Mouse (Mus musculus) intestine, embryonic 15.5 days (tissue): Measurements from ENCODE around the gene Tsga10. TPM values are rescaled to one million over a fixed set of nuclear protein-coding genes. Genes with fewer than 3 reads are reported as not detected.
"Not testable (repeated sequence)": the region's sequence is repeated elsewhere in the genome, so short reads cannot be mapped to it uniquely, and the experiment has no call there.

Experiments used
- ATAC-seq: fragments of 200-750 bp; cut with Nextera tagmentation; 2 replicates; pipeline ENCODE4 v1.8.0; 2017; ENCODE audit warnings: moderate TSS enrichment, moderate library complexity
- H3K27ac ChIP-seq: fragments of 300-500 bp; sonication (generic); 2 replicates; pipeline ENCODE4 v1.5.1; 2015; ENCODE audit warnings: mild to moderate bottlenecking, inconsistent platforms
- H3K27me3 ChIP-seq: fragments of 300-500 bp; sonication (generic); replicated peaks from 2 replicates; pipeline ENCODE4 v1.6.1; 2015; ENCODE audit warnings: inconsistent platforms
- H3K36me3 ChIP-seq: fragments of 300-500 bp; sonication (generic); 2 replicates; pipeline ENCODE4 v1.6.1; 2015; ENCODE audit warnings: inconsistent platforms
- H3K4me1 ChIP-seq: fragments of 300-500 bp; sonication (generic); replicated peaks from 2 replicates; pipeline ENCODE4 v1.6.1; 2015; ENCODE audit warnings: inconsistent platforms
- H3K4me2 ChIP-seq: fragments of 300-500 bp; sonication (generic); replicated peaks from 2 replicates; pipeline ENCODE4 v1.6.1; 2015; ENCODE audit warnings: mild to moderate bottlenecking, inconsistent platforms
- H3K4me3 ChIP-seq: fragments of 300-500 bp; sonication (generic); replicated peaks from 2 replicates; pipeline ENCODE4 v1.5.1; 2015; ENCODE audit warnings: inconsistent platforms
- H3K9ac ChIP-seq: fragments of 300-500 bp; sonication (generic); 2 replicates; pipeline ENCODE4 v1.6.1; 2015; ENCODE audit warnings: inconsistent platforms
- H3K9me3 ChIP-seq: fragments of 300-500 bp; sonication (generic); 2 replicates; pipeline ENCODE4 v1.6.1; 2016; ENCODE audit warnings: inconsistent platforms
- WGBS: fragments of 180-500 bp; shearing (Covaris S2); methylation state at CpG from one replicate; pipeline ENCODE4 v1.1.7; 2015; 5-methylcytosine and 5-hydroxymethylcytosine counted together
- polyA plus RNA-seq: library from polyadenylated mRNA; unstranded; fragments of >200 nt; fragmentation: Nextera tagmentation; extraction: Ambion mirVana; gene quantifications from 2 replicates; pipeline ENCODE4 v1.2.1, GENCODE M21; 2015

The Tsga10 gene
- polyA plus RNA-seq, 1 experiment from 2014 or later, result 4.5 TPM

GRCm38 (mm10) chr1:37831681-37832080 is 34.5 kb downstream of the Tsga10 start:
- WGBS, result 59% methylated on average over 2 of the region's 2 CpGs

DNA sequence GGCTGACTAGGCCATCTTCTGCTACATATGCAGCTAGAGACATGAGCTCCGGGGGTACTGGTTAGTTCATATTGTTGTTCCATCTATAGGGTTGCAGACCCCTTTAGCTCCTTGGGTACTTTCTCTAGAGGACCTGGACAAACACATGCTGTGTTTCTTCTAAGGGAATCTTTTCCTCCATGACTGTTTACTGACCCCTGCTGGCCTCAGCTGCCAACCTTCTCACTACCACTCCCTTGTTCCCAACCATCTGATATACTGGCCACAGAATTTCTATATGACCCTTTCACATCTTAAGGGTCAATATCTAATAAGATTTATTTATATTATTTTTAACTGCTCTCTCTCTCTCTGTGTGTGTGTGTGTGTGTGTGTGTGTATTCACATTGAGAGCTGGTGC is 63.9 kb downstream of the Tsga10 start:
- not testable (repeated sequence) for H3K4me2 ChIP-seq
- 96% methylated on average over 1 of the region's 1 CpGs for WGBS

More at GRCm38 (mm10) chr1:37831681-37832080, 34.5 kb downstream of the Tsga10 start:
- H3K4me3 ChIP-seq, result no peak overlapping the region
- H3K9me3 ChIP-seq, result no peaks in the 10 kb centered on the region
- H3K4me2 ChIP-seq, result no peak overlapping the region
- no peaks in the 10 kb centered on the region for H3K36me3 ChIP-seq
- no peak overlapping the region for H3K9ac ChIP-seq
- no peaks in the 10 kb centered on the region for H3K27me3 ChIP-seq
- ATAC-seq, result no peak
- H3K4me1 ChIP-seq, result no peaks in the 10 kb centered on the region
- H3K27ac ChIP-seq, result no peak overlapping the region

GRCm38 (mm10) chr1:37800298-37800697 is 65.9 kb downstream of the Tsga10 start:
- ATAC-seq, result no peak

More for the DNA sequence above, 63.9 kb downstream of the Tsga10 start:
- not testable (repeated sequence) for H3K9ac ChIP-seq, H3K4me3 ChIP-seq, H3K9me3 ChIP-seq, H3K27me3 ChIP-seq, H3K4me1 ChIP-seq, H3K36me3 ChIP-seq, ATAC-seq, H3K27ac ChIP-seq

DNA sequence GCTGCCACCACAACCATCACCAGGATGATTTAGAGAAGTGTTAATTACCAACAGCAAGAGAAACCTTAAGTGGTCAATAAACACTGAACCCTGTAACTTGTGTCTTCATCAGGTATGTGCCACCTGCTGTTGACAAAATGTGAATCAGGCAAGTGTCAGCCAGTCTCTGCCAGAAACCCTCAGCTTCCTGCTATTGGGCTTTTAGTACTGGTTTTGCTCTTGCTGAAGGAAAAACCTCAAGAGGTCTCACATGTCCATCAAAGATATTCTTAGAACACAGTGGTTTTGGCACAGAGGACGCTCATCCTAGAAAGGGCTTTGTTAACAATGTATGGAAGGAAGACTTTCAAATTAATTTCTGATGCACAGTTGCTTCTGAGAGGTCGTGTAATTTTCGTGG is 66.7 kb downstream of the Tsga10 start:
- no peaks in the 10 kb centered on the region for H3K36me3 ChIP-seq
- no peak overlapping the region for H3K4me2 ChIP-seq
- no peaks in the 10 kb centered on the region for H3K9me3 ChIP-seq
- no peak overlapping the region for H3K27ac ChIP-seq
- no peak for ATAC-seq
- H3K27me3 ChIP-seq, result no peaks in the 10 kb centered on the region
- no peak overlapping the region for H3K4me3 ChIP-seq
- no peak overlapping the region for H3K9ac ChIP-seq
- no peaks in the 10 kb centered on the region for H3K4me1 ChIP-seq
- WGBS, result 55% methylated on average over 3 of the region's 3 CpGs

More at GRCm38 (mm10) chr1:37800298-37800697, 65.9 kb downstream of the Tsga10 start:
- H3K9ac ChIP-seq, result no peak overlapping the region
- no peaks in the 10 kb centered on the region for H3K27me3 ChIP-seq
- no peaks in the 10 kb centered on the region for H3K36me3 ChIP-seq
- H3K4me2 ChIP-seq, result no peak overlapping the region
- H3K4me1 ChIP-seq, result no peaks in the 10 kb centered on the region
- H3K9me3 ChIP-seq, result no peaks in the 10 kb centered on the region
- whole genome bisulfite sequencing, result 94% methylated on average over 2 of the region's 2 CpGs
- no peak overlapping the region for H3K4me3 ChIP-seq
- no peak overlapping the region for H3K27ac ChIP-seq

DNA sequence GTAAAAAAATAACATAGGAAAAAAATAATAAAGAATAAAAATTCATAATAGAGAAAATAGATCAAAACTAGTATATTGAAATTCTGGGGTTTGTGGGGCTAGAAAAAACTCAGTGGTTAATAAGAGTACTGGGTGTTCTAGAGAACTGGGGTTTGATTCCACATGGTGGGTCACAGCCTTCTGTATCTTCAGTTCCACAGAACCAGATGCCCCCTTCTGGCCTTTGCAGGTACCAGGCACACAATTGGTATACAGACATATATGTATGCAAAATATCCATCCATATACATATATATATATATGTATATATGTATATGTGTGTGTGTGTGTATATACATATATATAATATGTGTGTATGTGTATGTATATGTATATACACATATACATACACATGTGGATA is 106.8 kb downstream of the Tsga10 start:
- no peaks in the 10 kb centered on the region for H3K4me1 ChIP-seq
- H3K4me3 ChIP-seq, result no peak overlapping the region
- H3K4me2 ChIP-seq, result no peak overlapping the region
- H3K27ac ChIP-seq, result no peak overlapping the region
- ATAC-seq, result no peak
- no peak overlapping the region for H3K9ac ChIP-seq
- H3K9me3 ChIP-seq, result no peaks in the 10 kb centered on the region
- H3K27me3 ChIP-seq, result no peaks in the 10 kb centered on the region
- no peaks in the 10 kb centered on the region for H3K36me3 ChIP-seq

- no peak for ATAC-seq
- H3K9ac ChIP-seq, result no peak overlapping the region
- 78% methylated on average over 9 of the region's 9 CpGs for WGBS
Measured at GRCm38 (mm10) chr1:37744650-37745259, 121.5 kb downstream of the Tsga10 start.

DNA sequence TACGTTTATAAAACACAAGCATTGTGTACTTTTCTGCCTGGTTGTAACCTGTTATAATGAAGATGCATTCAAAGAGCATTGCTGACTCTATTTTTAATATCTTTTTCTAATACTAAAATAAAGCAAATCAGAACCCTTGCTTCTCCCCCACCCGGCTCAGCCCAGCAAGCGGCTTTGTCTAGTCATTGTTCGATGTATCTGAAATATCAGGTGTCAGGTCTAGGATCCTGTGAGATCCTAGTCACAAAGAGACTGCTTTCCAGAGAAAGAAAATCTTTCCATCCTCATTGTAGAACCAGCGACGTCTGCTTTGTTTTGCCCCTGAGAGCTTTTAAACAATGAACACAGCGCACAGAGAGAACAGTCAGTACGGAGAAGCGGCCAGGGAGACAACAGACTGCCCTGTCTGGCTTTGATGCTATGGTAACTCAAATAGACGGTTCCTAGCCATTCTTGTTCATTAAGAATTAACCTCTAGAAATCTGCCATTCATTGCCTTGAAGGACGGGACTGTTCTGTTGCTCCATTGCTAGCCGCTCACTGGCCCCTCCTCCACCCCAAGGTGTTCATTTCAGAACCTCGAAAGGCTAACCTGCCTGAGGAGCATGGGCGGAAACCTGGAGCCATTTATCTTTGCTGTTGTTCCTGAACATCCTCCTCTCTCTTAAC is 123.5 kb downstream of the Tsga10 start:
- H3K9me3 ChIP-seq, result no peaks in the 10 kb centered on the region
- H3K27me3 ChIP-seq, result no peaks in the 10 kb centered on the region
- ATAC-seq, result no peak
- H3K27ac ChIP-seq, result no peak overlapping the region
- H3K36me3 ChIP-seq, result no peaks in the 10 kb centered on the region
- no peak overlapping the region for H3K9ac ChIP-seq
- no peak overlapping the region for H3K4me3 ChIP-seq
- no peak overlapping the region for H3K4me2 ChIP-seq
- no peaks in the 10 kb centered on the region for H3K4me1 ChIP-seq
- WGBS, result 58% methylated on average over 14 of the region's 14 CpGs

More at GRCm38 (mm10) chr1:37744650-37745259, 121.5 kb downstream of the Tsga10 start:
- Histone ChIP-seq H3K36me3 (no peaks in the 10 kb centered on the region), H3K27me3 (no peaks in the 10 kb centered on the region), H3K4me3 (no peak overlapping the region), H3K9me3 (no peaks in the 10 kb centered on the region), H3K4me1 (no peaks in the 10 kb centered on the region), H3K4me2 (no peak overlapping the region), H3K27ac (no peak overlapping the region)

DNA sequence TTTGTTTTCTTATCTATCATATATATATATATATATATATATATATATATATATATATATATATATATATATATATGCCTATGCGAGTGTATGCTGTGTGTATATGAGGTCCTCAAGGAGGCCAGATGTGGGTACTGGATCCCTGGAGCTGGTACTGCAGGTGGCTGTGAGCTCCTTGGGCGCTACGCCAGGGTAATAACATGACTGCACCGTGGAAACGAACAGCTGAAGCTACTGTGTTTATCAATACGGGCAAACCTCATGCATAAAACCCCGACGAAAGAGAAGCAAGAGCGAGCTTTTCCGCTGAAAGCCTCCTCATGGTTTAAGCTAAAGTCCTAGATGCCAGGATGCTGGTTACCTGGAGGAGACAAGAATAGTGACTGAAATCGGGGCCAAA is 124.1 kb downstream of the Tsga10 start:
- Histone ChIP-seq H3K27me3 (no peaks in the 10 kb centered on the region), H3K36me3 (no peaks in the 10 kb centered on the region), H3K4me2 (no peak overlapping the region), H3K9ac (no peak overlapping the region), H3K4me3 (no peak overlapping the region), H3K9me3 (no peaks in the 10 kb centered on the region), H3K4me1 (no peaks in the 10 kb centered on the region), H3K27ac (no peak overlapping the region)
- ATAC-seq, result no peak
- 67% methylated on average over 11 of the region's 11 CpGs for WGBS

GRCm38 (mm10) chr1:37740161-37740802 is 125.9 kb downstream of the Tsga10 start:
- Histone ChIP-seq H3K9me3 (no peaks in the 10 kb centered on the region), H3K4me3 (no peak overlapping the region), H3K4me1 (no peaks in the 10 kb centered on the region), H3K9ac (no peak overlapping the region), H3K4me2 (no peak overlapping the region), H3K27me3 (no peaks in the 10 kb centered on the region), H3K27ac (no peak overlapping the region), H3K36me3 (no peaks in the 10 kb centered on the region)
- no peak for ATAC-seq
- WGBS, result 60% methylated on average over 8 of the region's 8 CpGs

GRCm38 (mm10) chr1:37738895-37739294 is 127.3 kb downstream of the Tsga10 start:
- Histone ChIP-seq H3K27ac (no peak overlapping the region), H3K4me3 (no peak overlapping the region), H3K27me3 (no peaks in the 10 kb centered on the region), H3K36me3 (no peaks in the 10 kb centered on the region), H3K9ac (no peak overlapping the region), H3K4me2 (no peak overlapping the region), H3K9me3 (no peaks in the 10 kb centered on the region), H3K4me1 (no peaks in the 10 kb centered on the region)
- no peak for ATAC-seq
- 59% methylated on average over 2 of the region's 2 CpGs for WGBS

DNA sequence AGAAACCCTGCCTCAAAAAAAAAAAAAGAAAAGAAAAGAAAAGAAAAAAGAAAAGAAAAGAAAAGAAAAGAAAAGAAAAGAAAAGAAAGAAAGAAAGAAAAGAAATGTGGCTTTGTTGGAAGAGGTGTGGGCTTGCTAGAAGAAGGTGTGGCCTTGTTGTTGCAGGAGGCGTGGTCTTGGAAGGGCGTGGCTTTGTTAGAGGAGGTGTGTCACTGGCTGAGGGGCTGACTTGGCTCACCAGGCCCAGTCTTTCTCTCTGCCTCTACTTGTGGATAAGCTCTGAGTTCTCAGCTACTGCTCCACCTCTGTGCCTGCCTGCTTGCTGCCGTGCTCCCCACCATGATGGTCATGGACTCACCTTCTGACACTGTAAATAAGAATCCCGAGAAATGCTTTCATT is 129.2 kb downstream of the Tsga10 start:
- 77% methylated on average over 4 of the region's 4 CpGs for WGBS
- ATAC-seq, result no peak; the same call in 1 of the 2 replicates
- Histone ChIP-seq H3K4me3 (no peak overlapping the region), H3K9me3 (no peaks in the 10 kb centered on the region), H3K4me1 (no peaks in the 10 kb centered on the region), H3K9ac (no peak overlapping the region), H3K27ac (no peak overlapping the region), H3K27me3 (no peaks in the 10 kb centered on the region), H3K36me3 (no peaks in the 10 kb centered on the region), H3K4me2 (no peak overlapping the region)

GRCm38 (mm10) chr1:37735932-37736331 is 130.3 kb downstream of the Tsga10 start:
- Histone ChIP-seq H3K4me2 (no peak overlapping the region), H3K27ac (no peak overlapping the region), H3K9ac (no peak overlapping the region), H3K36me3 (no peaks in the 10 kb centered on the region), H3K27me3 (no peaks in the 10 kb centered on the region), H3K9me3 (no peaks in the 10 kb centered on the region), H3K4me3 (no peak overlapping the region), H3K4me1 (no peaks in the 10 kb centered on the region)
- ATAC-seq, result no peak
- 88% methylated on average over 5 of the region's 5 CpGs for WGBS

DNA sequence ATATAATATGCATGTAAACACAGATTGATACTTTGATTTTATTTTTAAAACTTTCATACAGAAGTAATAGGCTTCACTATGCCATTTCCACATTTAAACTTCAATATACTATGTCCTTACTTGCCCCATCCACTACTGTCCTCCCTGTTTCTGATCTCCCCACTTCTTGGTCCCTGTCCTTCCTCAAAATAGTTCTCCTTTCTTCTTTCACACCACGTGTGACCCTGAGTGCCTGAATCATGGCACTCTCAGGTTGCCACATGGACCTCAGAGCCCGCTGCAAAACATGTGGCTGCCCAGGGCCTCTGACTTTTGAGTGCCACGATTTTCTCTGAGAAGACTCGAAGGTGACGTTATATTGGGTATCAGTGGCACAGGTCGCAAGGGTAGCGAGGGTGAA is 131.4 kb downstream of the Tsga10 start:
- no peak overlapping the region for H3K4me2 ChIP-seq
- H3K4me3 ChIP-seq, result no peak overlapping the region
- no peaks in the 10 kb centered on the region for H3K4me1 ChIP-seq
- H3K9me3 ChIP-seq, result no peaks in the 10 kb centered on the region
- 61% methylated on average over 7 of the region's 7 CpGs for WGBS
- ATAC-seq, result no peak
- no peak overlapping the region for H3K27ac ChIP-seq
- H3K36me3 ChIP-seq, result no peaks in the 10 kb centered on the region
- H3K9ac ChIP-seq, result no peak overlapping the region
- H3K27me3 ChIP-seq, result no peaks in the 10 kb centered on the region
